Mouse (Mus musculus): ENCODE data around the gene Rapgef2. TPM values are rescaled to one million over a fixed set of nuclear protein-coding genes. Genes with fewer than 3 reads are reported as not detected.

Rapgef2 gene
- polyA plus RNA-seq, 1 experiment: 17.7 TPM

DNA sequence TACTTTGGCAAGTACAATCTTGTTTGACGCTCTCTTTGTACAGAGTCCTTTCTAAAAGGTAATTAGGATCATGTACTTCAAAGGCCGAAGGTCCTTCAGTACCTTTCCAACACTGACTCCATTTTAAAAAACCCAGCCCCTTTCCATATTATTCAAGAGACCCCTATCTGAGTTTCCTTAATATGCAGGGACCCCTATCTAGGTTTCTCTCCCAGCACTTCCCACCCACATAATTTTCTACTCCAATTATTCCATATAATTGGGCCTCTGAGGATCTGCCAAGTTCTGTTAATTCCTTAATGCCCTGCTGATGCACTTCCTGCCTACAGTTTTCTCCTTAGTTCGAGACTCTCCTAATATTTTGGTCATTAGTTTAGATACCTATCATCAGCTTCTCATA lies 10.3 kb upstream of the Rapgef2 start:
- Histone ChIP-seq H3K27ac (ENCODE audit: insufficient read depth, low read length) (no peak overlapping the region), H3K36me3 (ENCODE audit: control insufficient read depth, insufficient read depth, low read length, poor library complexity, severe bottlenecking) (no peaks in the 10 kb centered on the region)

DNA sequence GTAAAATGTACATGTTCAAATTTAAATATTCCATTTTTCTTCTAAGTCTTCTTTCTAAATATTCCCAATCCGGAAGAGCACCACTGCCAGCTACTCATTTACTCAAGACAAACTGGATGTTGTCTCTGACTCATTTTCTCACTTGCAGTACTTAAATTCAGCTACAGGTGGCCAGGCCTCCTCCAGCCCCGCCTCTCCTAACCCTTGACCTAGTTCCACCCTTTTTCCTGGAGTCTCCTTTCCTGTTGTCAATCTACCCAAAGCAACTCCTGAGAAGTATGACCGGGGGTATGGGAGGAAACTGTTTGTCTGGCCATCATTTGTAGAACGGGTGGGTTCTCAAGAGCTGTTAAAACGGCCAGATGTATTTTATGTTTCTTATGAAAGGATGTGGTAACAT lies 9.7 kb upstream of the Rapgef2 start:
- TF ChIP-seq EP300 (IDR thresholded peaks at IDR 0.05; ENCODE audit: insufficient read depth, low read depth, low read length): no peak
- no peak for TF ChIP-seq POLR2A (IDR thresholded peaks at IDR 0.05; ENCODE audit: insufficient read depth, low read length)
- TF ChIP-seq CTCF (IDR thresholded peaks at IDR 0.05; ENCODE audit: low read depth, low read length): no peak
- no peaks in the 10 kb centered on the region for H3K27me3 ChIP-seq (ENCODE audit: control insufficient read depth, insufficient read depth, low read length, poor library complexity, severe bottlenecking)
- H3K4me1 ChIP-seq (ENCODE audit: control insufficient read depth, insufficient read depth, low read length): no peaks in the 10 kb centered on the region
- no peak overlapping the region for H3K4me3 ChIP-seq (ENCODE audit: low read depth, low read length)
- no peak overlapping the region for H3K27ac ChIP-seq (ENCODE audit: insufficient read depth, low read length)
- no peak overlapping the region for H3K9ac ChIP-seq (ENCODE audit: low read depth, poor library complexity, severe bottlenecking)
- H3K9me3 ChIP-seq (replicated peaks; ENCODE audit: control insufficient read depth, insufficient read depth, low read length, poor library complexity, severe bottlenecking): no peaks in the 10 kb centered on the region
- H3K36me3 ChIP-seq (ENCODE audit: control insufficient read depth, insufficient read depth, low read length, poor library complexity, severe bottlenecking): no peaks in the 10 kb centered on the region

More for the DNA sequence above, 10.3 kb upstream of the Rapgef2 start:
- no peak for TF ChIP-seq CTCF (IDR thresholded peaks at IDR 0.05; ENCODE audit: low read depth, low read length)
- Histone ChIP-seq H3K27me3 (ENCODE audit: control insufficient read depth, insufficient read depth, low read length, poor library complexity, severe bottlenecking) (no peaks in the 10 kb centered on the region), H3K4me1 (ENCODE audit: control insufficient read depth, insufficient read depth, low read length) (no peaks in the 10 kb centered on the region), H3K4me3 (ENCODE audit: low read depth, low read length) (no peak overlapping the region), H3K9me3 (replicated peaks; ENCODE audit: control insufficient read depth, insufficient read depth, low read length, poor library complexity, severe bottlenecking) (no peaks in the 10 kb centered on the region), H3K9ac (ENCODE audit: low read depth, poor library complexity, severe bottlenecking) (no peak overlapping the region)

DNA sequence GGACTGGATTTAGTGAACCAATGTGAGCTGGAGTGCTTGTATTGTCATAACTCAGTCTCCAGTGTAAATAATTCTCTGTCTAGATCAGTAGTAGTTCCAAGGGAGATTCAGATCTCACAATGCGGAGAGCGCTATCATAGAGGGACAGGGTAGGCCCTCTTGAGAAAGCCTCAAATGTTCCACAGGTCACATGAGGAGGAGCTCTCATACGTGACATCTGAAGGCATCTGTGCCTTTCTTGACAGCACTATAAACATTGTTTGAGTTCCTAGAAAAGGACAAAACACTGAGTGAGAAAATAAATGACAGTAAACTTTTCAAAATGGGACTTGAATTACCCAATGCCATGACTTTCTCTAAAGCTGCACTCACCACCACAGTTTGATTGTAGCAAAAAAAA lies 8.4 kb upstream of the Rapgef2 start:
- no peak overlapping the region for H3K27ac ChIP-seq (ENCODE audit: insufficient read depth, low read length)

GRCm38 (mm10) chr3:79293023-79293422 lies 6.7 kb upstream of the Rapgef2 start:
- no peak overlapping the region for H3K9ac ChIP-seq (ENCODE audit: low read depth, poor library complexity, severe bottlenecking)
- no peak overlapping the region for H3K27ac ChIP-seq (ENCODE audit: insufficient read depth, low read length)
- H3K36me3 ChIP-seq (ENCODE audit: control insufficient read depth, insufficient read depth, low read length, poor library complexity, severe bottlenecking): no peaks in the 10 kb centered on the region
- no peaks in the 10 kb centered on the region for H3K9me3 ChIP-seq (replicated peaks; ENCODE audit: control insufficient read depth, insufficient read depth, low read length, poor library complexity, severe bottlenecking)
- no peak for TF ChIP-seq POLR2A (IDR thresholded peaks at IDR 0.05; ENCODE audit: insufficient read depth, low read length)
- H3K4me3 ChIP-seq (ENCODE audit: low read depth, low read length): no peak overlapping the region
- H3K27me3 ChIP-seq (ENCODE audit: control insufficient read depth, insufficient read depth, low read length, poor library complexity, severe bottlenecking): no peaks in the 10 kb centered on the region
- no peaks in the 10 kb centered on the region for H3K4me1 ChIP-seq (ENCODE audit: control insufficient read depth, insufficient read depth, low read length)

More for the DNA sequence above, 8.4 kb upstream of the Rapgef2 start:
- Histone ChIP-seq H3K9ac (ENCODE audit: low read depth, poor library complexity, severe bottlenecking) (no peak overlapping the region), H3K4me1 (ENCODE audit: control insufficient read depth, insufficient read depth, low read length) (no peaks in the 10 kb centered on the region), H3K4me3 (ENCODE audit: low read depth, low read length) (no peak overlapping the region), H3K27me3 (ENCODE audit: control insufficient read depth, insufficient read depth, low read length, poor library complexity, severe bottlenecking) (no peaks in the 10 kb centered on the region), H3K36me3 (ENCODE audit: control insufficient read depth, insufficient read depth, low read length, poor library complexity, severe bottlenecking) (no peaks in the 10 kb centered on the region), H3K9me3 (replicated peaks; ENCODE audit: control insufficient read depth, insufficient read depth, low read length, poor library complexity, severe bottlenecking) (no peaks in the 10 kb centered on the region)
- TF ChIP-seq POLR2A (IDR thresholded peaks at IDR 0.05; ENCODE audit: insufficient read depth, low read length) (no peak), CTCF (IDR thresholded peaks at IDR 0.05; ENCODE audit: low read depth, low read length) (no peak), EP300 (IDR thresholded peaks at IDR 0.05; ENCODE audit: insufficient read depth, low read depth, low read length) (no peak)

DNA sequence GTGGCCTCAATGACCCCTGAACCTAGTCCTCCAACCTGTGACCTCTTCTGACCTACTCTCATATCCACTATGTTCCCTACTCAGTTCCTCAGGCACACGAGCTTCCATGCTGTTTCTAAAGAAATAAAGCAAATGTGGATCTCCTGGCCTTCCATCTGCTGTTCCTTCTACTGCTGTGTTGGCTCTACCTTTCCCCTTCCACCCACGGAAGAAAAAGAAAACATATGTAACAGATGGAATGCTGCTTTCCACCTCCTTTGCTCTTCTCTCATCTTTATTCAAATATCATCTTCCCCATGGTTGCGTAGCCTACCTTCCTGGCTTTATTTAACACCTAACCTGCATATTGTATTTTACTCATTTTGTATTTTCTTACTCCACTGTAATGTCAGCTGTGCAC lies 2.7 kb upstream of the Rapgef2 start:
- Histone ChIP-seq H3K9ac (ENCODE audit: low read depth, poor library complexity, severe bottlenecking) (no peak overlapping the region), H3K27ac (ENCODE audit: insufficient read depth, low read length) (no peak overlapping the region), H3K4me3 (ENCODE audit: low read depth, low read length) (no peak overlapping the region), H3K27me3 (ENCODE audit: control insufficient read depth, insufficient read depth, low read length, poor library complexity, severe bottlenecking) (no peaks in the 10 kb centered on the region), H3K4me1 (ENCODE audit: control insufficient read depth, insufficient read depth, low read length) (no peaks in the 10 kb centered on the region), H3K36me3 (ENCODE audit: control insufficient read depth, insufficient read depth, low read length, poor library complexity, severe bottlenecking) (no peaks in the 10 kb centered on the region), H3K9me3 (replicated peaks; ENCODE audit: control insufficient read depth, insufficient read depth, low read length, poor library complexity, severe bottlenecking) (no peaks in the 10 kb centered on the region)
- TF ChIP-seq CTCF (IDR thresholded peaks at IDR 0.05; ENCODE audit: low read depth, low read length): no peak
- no peak for TF ChIP-seq EP300 (IDR thresholded peaks at IDR 0.05; ENCODE audit: insufficient read depth, low read depth, low read length)
- no peak for TF ChIP-seq POLR2A (IDR thresholded peaks at IDR 0.05; ENCODE audit: insufficient read depth, low read length)

DNA sequence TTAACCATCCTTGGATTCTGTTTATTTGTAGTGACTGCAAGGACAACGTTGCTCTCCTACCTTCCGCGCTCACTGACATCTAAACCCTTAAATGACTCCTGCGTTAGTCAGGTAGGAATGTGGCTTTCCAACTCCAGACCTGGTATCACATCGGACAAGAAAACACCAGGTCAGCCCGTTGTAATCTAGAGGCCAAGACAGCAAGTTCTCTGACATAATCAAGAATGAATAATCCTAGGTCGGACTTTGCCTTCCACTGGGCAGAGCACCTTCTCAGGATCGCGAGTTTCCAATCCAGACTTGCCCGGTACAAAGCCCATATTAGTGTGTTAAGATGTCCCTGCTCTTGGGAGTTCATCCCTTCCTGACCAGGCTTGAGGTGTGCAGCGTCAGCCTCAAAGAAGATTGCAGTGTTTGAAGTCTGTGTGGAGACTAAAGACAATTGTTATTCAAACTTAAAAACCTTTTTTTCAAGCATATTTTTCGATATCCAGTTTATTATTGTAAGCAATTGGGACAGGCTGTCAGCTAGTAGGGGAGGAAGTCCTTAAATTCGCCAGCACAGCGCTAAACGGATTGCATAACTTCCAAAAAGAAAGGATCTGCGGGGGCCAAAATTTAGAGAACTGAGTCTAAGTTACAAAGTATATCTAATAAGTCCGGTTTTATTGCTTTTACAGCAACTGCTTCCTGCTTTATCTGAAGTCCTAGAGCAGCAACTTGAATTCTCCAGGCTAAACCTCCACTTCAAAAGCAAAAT lies 1.6 kb upstream of the Rapgef2 start:
- Histone ChIP-seq H3K9me3 (replicated peaks; ENCODE audit: control insufficient read depth, insufficient read depth, low read length, poor library complexity, severe bottlenecking) (no peaks in the 10 kb centered on the region), H3K27me3 (ENCODE audit: control insufficient read depth, insufficient read depth, low read length, poor library complexity, severe bottlenecking) (no peaks in the 10 kb centered on the region), H3K4me1 (ENCODE audit: control insufficient read depth, insufficient read depth, low read length) (no peaks in the 10 kb centered on the region), H3K27ac (ENCODE audit: insufficient read depth, low read length) (no peak overlapping the region), H3K9ac (ENCODE audit: low read depth, poor library complexity, severe bottlenecking) (peak overlapping the region; percentile 93), H3K36me3 (ENCODE audit: control insufficient read depth, insufficient read depth, low read length, poor library complexity, severe bottlenecking) (no peaks in the 10 kb centered on the region), H3K4me3 (ENCODE audit: low read depth, low read length) (peak overlapping the region; percentile 85)
- no peak for TF ChIP-seq POLR2A (IDR thresholded peaks at IDR 0.05; ENCODE audit: insufficient read depth, low read length)
- TF ChIP-seq CTCF (IDR thresholded peaks at IDR 0.05; ENCODE audit: low read depth, low read length): no peak
- no peak for TF ChIP-seq EP300 (IDR thresholded peaks at IDR 0.05; ENCODE audit: insufficient read depth, low read depth, low read length)

Measured in ES-Bruce4 (cell line).